Mouse (Mus musculus) CH12.LX (cell line): Measurements from ENCODE around the gene Dusp16. TPM values are rescaled to one million over a fixed set of nuclear protein-coding genes. Genes with fewer than 3 reads are reported as not detected.

ENCODE experiments used
- DNase-seq: peaks from one replicate; pipeline ENCODE4 v3.0.0-alpha.2; 2013; ENCODE audit errors: extremely low read depth
- H3K27ac ChIP-seq: 2 replicates; pipeline ENCODE4 v1.5.1; 2012; ENCODE audit warnings: low read depth, mild to moderate bottlenecking, control low read depth, moderate library complexity; ENCODE audit not compliant: insufficient read depth
- H3K27me3 ChIP-seq: replicated peaks from 2 replicates; pipeline ENCODE3; 2012; ENCODE audit warnings: inconsistent platforms
- H3K36me3 ChIP-seq, 2 experiments: replicated peaks in 1 of 2; 2 replicates each; pipeline versions ENCODE3 to v1.6.1; 2012; ENCODE audit warnings: inconsistent platforms in 1 of 2, low read length in 1 of 2, mild to moderate bottlenecking in 1 of 2, mixed read lengths in 1 of 2, moderate library complexity in 1 of 2; ENCODE audit not compliant: control insufficient read depth in 1 of 2, insufficient read depth in 1 of 2
- H3K4me1 ChIP-seq, 2 experiments: 2 replicates each; pipeline ENCODE4 v1.6.1; 2012; ENCODE audit warnings: inconsistent platforms in 1 of 2, moderate library complexity in 1 of 2; ENCODE audit not compliant: insufficient read depth in 2 of 2, control insufficient read depth in 1 of 2
- H3K4me2 ChIP-seq: 2 replicates; pipeline ENCODE4 v1.6.1; 2012; ENCODE audit warnings: low read depth, mild to moderate bottlenecking, control low read depth; ENCODE audit not compliant: poor library complexity, insufficient read depth, severe bottlenecking
- H3K4me3 ChIP-seq, 3 experiments: fragments of 150-350 bp in 1 of 3; sonication (generic) in 1 of 3; replicated peaks in 1 of 3; 2 replicates each; pipeline versions ENCODE3 to v1.5.1; 2011 to 2012; ENCODE audit warnings: low read depth in 2 of 3, low read length in 2 of 3, mild to moderate bottlenecking in 2 of 3, moderate library complexity in 2 of 3, control low read depth in 1 of 3, improper control_type of control experiment in 1 of 3, inconsistent platforms in 1 of 3, mixed read lengths in 1 of 3; ENCODE audit not compliant: poor library complexity in 1 of 3
- H3K79me2 ChIP-seq: replicated peaks from 2 replicates; pipeline ENCODE4 v1.6.1; 2012; ENCODE audit warnings: mild to moderate bottlenecking, moderate library complexity; ENCODE audit not compliant: control insufficient read depth, poor library complexity, insufficient read depth, severe bottlenecking; ENCODE audit errors: extremely low read depth
- H3K9ac ChIP-seq: 2 replicates; pipeline ENCODE4 v1.6.1; 2012; ENCODE audit warnings: low read depth, mild to moderate bottlenecking, control low read depth, moderate library complexity; ENCODE audit not compliant: insufficient read depth
- H3K9me3 ChIP-seq: replicated peaks from 2 replicates; pipeline ENCODE3; 2012; ENCODE audit warnings: low read length, inconsistent platforms, mixed read lengths
- BHLHE40 ChIP-seq: IDR thresholded peaks from 2 replicates; pipeline ENCODE4 v1.6.1; 2011; ENCODE audit warnings: mild to moderate bottlenecking, low read depth, low read length, improper control_type of control experiment
- CHD2 ChIP-seq: IDR thresholded peaks from 2 replicates; pipeline ENCODE4 v1.6.1; 2011; ENCODE audit warnings: low read length, improper control_type of control experiment
- CTCF ChIP-seq, 2 experiments: IDR thresholded peaks in 1 of 2; conservative IDR thresholded peaks in 1 of 2; 2 replicates each; pipeline ENCODE4 v1.5.1; 2011 to 2012; ENCODE audit warnings: low read depth in 2 of 2, low read length in 2 of 2, improper control_type of control experiment in 1 of 2, inconsistent platforms in 1 of 2, mild to moderate bottlenecking in 1 of 2, moderate library complexity in 1 of 2
- IRF4 ChIP-seq: IDR thresholded peaks from 2 replicates; pipeline ENCODE4 v1.6.1; 2014; ENCODE audit warnings: low read depth, mild to moderate bottlenecking, inconsistent platforms, low read length, improper control_type of control experiment
- JUND ChIP-seq: conservative IDR thresholded peaks from 2 replicates; pipeline ENCODE4 v1.6.1; 2011; ENCODE audit warnings: low read depth, low read length, improper control_type of control experiment
- KAT2A ChIP-seq: IDR thresholded peaks from 2 replicates; pipeline ENCODE4 v1.6.1; 2012; ENCODE audit warnings: low read length, improper control_type of control experiment, inconsistent platforms; ENCODE audit not compliant: insufficient replicate concordance
- MAX ChIP-seq: IDR thresholded peaks from 2 replicates; pipeline ENCODE4 v1.6.1; 2011; ENCODE audit warnings: low read length, improper control_type of control experiment
- MXI1 ChIP-seq: IDR thresholded peaks from 2 replicates; pipeline ENCODE4 v1.6.1; 2011; ENCODE audit warnings: mild to moderate bottlenecking, low read depth, low read length, improper control_type of control experiment
- NRF1 ChIP-seq: IDR thresholded peaks from 2 replicates; pipeline ENCODE4 v1.6.1; 2014; ENCODE audit warnings: low read depth, mild to moderate bottlenecking, inconsistent platforms, low read length, improper control_type of control experiment, moderate library complexity
- PAX5 ChIP-seq: IDR thresholded peaks from 2 replicates; pipeline ENCODE4 v1.6.1; 2012; ENCODE audit warnings: low read length, inconsistent platforms, mixed read lengths
- RCOR1 ChIP-seq: conservative IDR thresholded peaks from 2 replicates; pipeline ENCODE4 v1.6.1; 2012; ENCODE audit warnings: low read depth, mild to moderate bottlenecking, inconsistent platforms, low read length, improper control_type of control experiment
- ZKSCAN1 ChIP-seq: IDR thresholded peaks from 2 replicates; pipeline ENCODE4 v1.6.1; 2012; ENCODE audit warnings: low read depth, inconsistent platforms, low read length, improper control_type of control experiment, borderline replicate concordance
- ZNF384 ChIP-seq: IDR thresholded peaks from 2 replicates; pipeline ENCODE4 v1.6.1; 2012; ENCODE audit warnings: low read depth, low read length, improper control_type of control experiment, inconsistent platforms
- dilution Hi-C: fragments of 300-500 bp; cut with MboI; formaldehyde crosslinking; loops from 2 replicates; pipeline ENCODE4 v1.14.3; 2020; ENCODE audit warnings: low sequenced_read_pairs; ENCODE audit not compliant: extremely low pct_unique_long_range_greater_than_20kb, extremely low pct_ligation_motif_present
- in situ Hi-C: fragments of 300-500 bp; cut with MboI; formaldehyde crosslinking; loops from 3 replicates; pipeline ENCODE4 v1.14.3; 2019; ENCODE audit warnings: low sequenced_read_pairs, low pct_ligation_motif_present, low pct_unique_long_range_greater_than_20kb, mixed read lengths
- polyA plus RNA-seq: library from polyadenylated mRNA; unstranded; fragments of >175 nt; gene quantifications from 2 replicates; pipeline ENCODE4 v1.2.1, GENCODE M21; 2012; ENCODE audit warnings: low read depth; ENCODE audit not compliant: insufficient read length
- total RNA-seq, 2 experiments: library from RNA; depleted of rRNA; stranded (reverse); fragments of 300-350 nt in 1 of 2; fragments of >200 nt in 1 of 2; gene quantifications; 2 replicates each; pipeline ENCODE4 v1.2.3; 2012 to 2014

Gene Dusp16
- total and polyA plus RNA-seq, 3 experiments = 3.7 to 13.1 (median 10.6) TPM

DNA sequence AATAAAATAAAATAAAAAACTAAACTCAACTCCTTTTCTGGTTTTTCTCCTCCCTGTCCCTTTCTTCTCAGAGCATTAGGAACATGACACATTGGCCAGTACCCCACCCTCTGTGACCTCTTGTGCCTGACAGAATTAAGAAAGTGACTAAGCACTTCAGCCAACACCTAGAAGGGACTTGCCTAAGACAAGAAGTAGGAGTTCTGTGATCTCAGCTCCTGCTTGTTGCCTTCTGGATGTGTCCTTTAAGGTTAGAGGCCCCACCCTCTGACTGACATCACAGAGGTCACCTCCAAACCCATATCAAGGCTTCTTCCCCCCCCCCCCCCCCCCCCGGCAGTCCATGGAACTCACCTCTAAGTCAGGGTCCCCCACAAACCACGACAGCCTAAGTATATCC, 14.7 kb upstream of the Dusp16 start:
- in situ Hi-C loops (no loop called here), dilution Hi-C loops (no loop called here)
- H3K27me3 ChIP-seq = no peaks in the 10 kb centered on the region
- no peaks in the 10 kb centered on the region for H3K9me3 ChIP-seq
- H3K36me3 ChIP-seq = no peaks in the 10 kb centered on the region
- H3K27ac ChIP-seq = no peak overlapping the region
- TF ChIP-seq ZKSCAN1 (no peak), RCOR1 (no peak)
- no peak overlapping the region for H3K4me2 ChIP-seq
- no peak for DNase-seq
- H3K4me3 ChIP-seq = no peak overlapping the region
- no peak overlapping the region; the same call in 1 of the 2 replicates for H3K9ac ChIP-seq
- H3K79me2 ChIP-seq = no peaks in the 10 kb centered on the region
- peaks cover 10 to 42% of the 10 kb centered on the region in 2 experiments for H3K4me1 ChIP-seq

DNA sequence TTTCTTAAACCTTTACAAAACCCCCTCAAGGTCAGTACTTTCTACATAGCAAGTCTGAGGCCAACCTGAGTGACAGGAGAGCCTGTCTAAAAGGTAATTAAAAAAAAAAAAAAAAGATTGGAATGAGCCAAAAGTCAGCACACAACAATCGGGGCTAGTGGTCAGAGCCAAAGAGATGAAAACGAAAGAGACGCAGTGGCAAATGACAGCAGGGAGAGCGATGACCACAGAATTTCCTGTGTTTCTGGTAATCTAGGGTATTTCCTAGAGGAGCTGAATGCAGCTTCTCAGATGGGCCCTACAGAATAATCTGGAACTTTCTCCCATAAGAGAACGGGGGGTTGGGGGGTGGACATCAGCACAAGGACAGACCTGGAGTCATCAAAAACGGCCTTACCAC, 13.7 kb upstream of the Dusp16 start:
- Histone ChIP-seq H3K27me3 (no peaks in the 10 kb centered on the region), H3K79me2 (no peaks in the 10 kb centered on the region), H3K9me3 (no peaks in the 10 kb centered on the region), H3K27ac (no peak overlapping the region), H3K4me3 (no peak overlapping the region), H3K4me1 (peaks cover 12 to 51% of the 10 kb centered on the region in 2 experiments), H3K4me2 (peak overlapping the region; percentile 46), H3K9ac (no peak overlapping the region), H3K36me3 (no peaks in the 10 kb centered on the region)
- TF ChIP-seq KAT2A (no peak), RCOR1 (no peak), PAX5 (no peak), ZNF384 (no peak), NRF1 (no peak), MXI1 (no peak), CTCF (conservative IDR thresholded peaks at IDR 0.05 in 1 of 2, IDR thresholded peaks at IDR 0.05 in 1 of 2; ENCODE audit: low read depth in 2 of 2, low read length in 2 of 2) (no peak), JUND (no peak), BHLHE40 (no peak), CHD2 (no peak)
- dilution Hi-C loops (no loop called here), in situ Hi-C loops (no loop called here)
- DNase-seq = no peak

DNA sequence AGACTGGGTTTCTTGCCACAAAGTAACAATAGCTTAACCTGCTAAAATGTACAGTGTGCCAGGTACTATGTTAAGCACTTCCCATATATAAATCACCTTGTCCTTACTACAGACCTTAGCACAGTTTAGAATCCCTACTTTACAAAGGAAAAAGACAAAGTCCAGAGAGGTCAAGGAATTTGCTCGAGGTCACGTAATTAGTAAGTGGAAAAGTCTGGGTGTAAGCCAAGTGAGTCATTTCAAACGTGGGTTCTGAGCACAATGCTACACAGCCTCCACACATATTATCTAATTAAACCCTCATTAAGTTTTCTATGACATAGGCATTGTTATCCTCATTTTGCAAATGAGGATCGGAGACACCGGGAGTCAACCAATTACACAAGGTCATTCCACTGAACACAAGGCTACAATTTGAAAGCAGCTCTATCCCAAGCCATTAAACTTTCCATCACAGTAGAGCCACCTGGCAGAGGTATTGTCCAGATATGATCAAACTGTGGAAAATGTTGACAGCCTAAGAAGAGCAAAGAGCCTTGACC, 12.4 kb upstream of the Dusp16 start:
- dilution Hi-C loops (no loop called here), in situ Hi-C loops (no loop called here)
- Histone ChIP-seq H3K9me3 (no peaks in the 10 kb centered on the region), H3K79me2 (no peaks in the 10 kb centered on the region), H3K4me2 (no peak overlapping the region), H3K27ac (no peak overlapping the region), H3K9ac (no peak overlapping the region), H3K4me1 (peaks cover 12 to 61% of the 10 kb centered on the region in 2 experiments), H3K36me3 (no peaks in the 10 kb centered on the region), H3K27me3 (no peaks in the 10 kb centered on the region), H3K4me3 (no peak overlapping the region)
- DNase-seq = no peak
- TF ChIP-seq MAX (no peak), IRF4 (0 out of 2 replicates have a peak, but pooled peaks have one; percentile 0)
